Mouse (Mus musculus): ENCODE measurements around the gene Rpgrip1. TPM values are rescaled to one million over a fixed set of nuclear protein-coding genes. Genes with fewer than 3 reads are reported as not detected.
A peak's percentile ranks its signal among the peaks of the same experiment; 100 is the strongest.

Gene Rpgrip1
- polyA plus RNA-seq, 1 experiment from 2014 or later: 6.4 TPM

DNA sequence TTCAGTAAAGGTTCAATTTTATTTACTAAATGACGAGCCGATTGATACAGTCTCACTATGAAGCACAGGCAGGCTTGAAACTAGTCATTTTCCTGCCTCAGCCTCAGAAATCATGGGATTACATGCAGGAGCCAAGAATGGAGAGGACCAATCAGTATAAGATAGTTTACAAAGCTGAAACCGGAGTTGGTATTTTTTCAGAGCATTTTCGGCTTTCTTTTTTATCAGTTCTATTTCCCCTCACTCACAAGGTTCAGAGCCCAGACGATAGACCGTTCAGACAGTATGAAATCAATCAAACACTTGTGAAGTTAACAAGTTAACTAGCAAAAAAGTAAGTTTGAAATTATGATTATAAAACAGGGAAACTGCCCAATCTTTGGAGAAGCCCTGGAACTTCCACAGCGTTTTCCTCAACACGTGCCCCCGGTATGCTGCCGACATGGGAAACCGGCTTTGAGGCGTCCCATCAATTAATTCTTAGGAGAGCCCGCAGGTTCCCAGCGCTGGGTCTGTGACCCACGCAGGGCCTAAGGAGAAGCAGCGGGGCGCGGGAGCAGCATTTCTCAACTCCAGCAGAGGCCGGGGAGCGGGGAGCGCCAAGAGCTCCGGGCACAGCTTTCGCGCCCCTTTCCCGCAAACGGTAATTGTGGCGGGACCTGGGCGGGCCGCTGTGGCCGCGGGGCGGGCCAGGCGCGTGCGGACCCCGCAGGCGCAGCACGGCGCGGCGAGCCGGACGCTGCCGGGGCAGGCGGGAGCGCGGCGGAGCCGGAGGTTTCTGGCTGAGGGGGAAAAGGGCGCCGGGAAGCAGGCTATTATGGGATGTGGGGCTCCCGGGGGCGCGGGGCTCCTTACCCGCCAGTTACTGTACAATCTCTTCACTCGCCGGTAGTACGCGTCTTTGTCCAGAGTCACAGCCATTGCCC lies 86.0 kb downstream of the Rpgrip1 start:
- peak; percentile 15 for ATAC-seq
- CTCF ChIA-PET: interaction anchor here (0.6 to 1.8 kb wide), 12 partner anchors 10 to 75 kb away, joined by 3 to 8 read pairs (median 4); no protein-coding TSS in a partner anchor

DNA sequence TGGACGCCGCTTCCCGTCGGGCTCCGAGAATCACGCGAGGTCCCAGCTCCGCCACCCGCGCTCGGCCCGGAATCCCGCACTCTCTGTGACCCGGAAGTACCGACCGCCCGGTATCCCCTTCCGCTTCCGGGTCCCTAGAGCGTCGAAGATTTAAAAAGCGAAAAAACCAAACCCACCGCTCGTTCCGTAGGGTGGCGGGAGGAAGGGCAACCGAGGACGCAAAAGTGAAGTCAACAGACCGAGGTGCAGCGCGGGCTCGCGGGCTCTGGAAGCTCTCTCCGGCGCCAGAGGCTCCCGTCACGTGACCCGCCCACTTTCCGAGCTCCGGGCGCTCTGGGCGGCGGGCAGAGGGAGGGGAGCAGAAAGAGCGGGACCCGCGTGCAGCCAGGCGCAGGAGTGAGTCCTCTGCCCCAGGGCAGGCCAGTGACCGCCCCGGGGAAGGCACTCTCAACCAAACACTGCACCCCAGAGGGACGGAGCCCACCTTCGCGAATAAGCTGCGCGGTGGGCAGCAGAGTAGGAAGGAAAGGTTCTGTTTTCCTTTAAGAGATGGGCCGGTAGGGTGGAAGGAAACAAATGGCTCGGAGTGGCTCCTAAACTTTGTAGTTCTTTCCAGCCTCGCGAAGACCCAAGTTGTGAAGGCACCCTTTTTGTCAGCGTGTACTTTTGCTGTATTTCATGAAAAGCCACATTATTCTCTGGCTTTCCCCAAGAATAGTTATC lies 86.8 kb downstream of the Rpgrip1 start, which contains the start of gene Supt16:
Gene Supt16, minus strand, starts transcription at position 261 of the 723 bp plus-strand sequence.
- no peak for TF ChIP-seq CTCF (IDR thresholded peaks at IDR 0.05)
- in situ Hi-C loops (cut with MboI; ENCODE audit: low pct_unique_long_range_greater_than_20kb): no loop called here

More for the DNA sequence above, 86.0 kb downstream of the Rpgrip1 start:
- in situ Hi-C loops (cut with MboI; ENCODE audit: low pct_unique_long_range_greater_than_20kb): no loop called here
- no peak for DNase-seq (ENCODE audit: low read depth, low spot score)
- H3K27me3 ChIP-seq: no peaks in the 10 kb centered on the region
- no peak for TF ChIP-seq CTCF (IDR thresholded peaks at IDR 0.05)
- POLR2A ChIA-PET: interaction anchor here (0.6 to 1.3 kb wide), 4 partner anchors 9 to 61 kb away, joined by 3 to 7 read pairs (median 4); no protein-coding TSS in a partner anchor

DNA sequence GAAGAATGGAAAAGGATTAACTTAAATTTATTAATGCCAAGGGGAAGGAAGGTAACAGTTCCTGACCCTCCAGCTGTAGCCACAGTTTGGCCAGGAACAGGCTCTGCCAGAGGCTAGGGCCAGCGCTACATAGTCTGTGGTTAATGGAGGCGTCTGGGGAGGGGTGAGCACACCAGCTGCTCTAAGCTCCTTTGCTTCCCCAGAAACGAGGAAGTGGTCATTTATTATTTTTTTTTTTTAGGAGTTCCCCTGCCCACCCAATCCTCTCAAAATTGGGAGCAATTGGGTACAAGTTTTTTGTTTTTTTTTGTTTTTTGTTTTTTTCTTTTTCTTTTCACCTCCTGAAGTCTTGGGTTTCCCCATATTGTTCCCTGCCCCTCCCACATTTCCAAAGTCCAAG lies 87.6 kb downstream of the Rpgrip1 start:
- POLR2A ChIA-PET: interaction anchor here (0.6 kb wide), 1 partner anchor 107 kb away, joined by 6 read pairs; no protein-coding TSS in a partner anchor
- no peak for ATAC-seq
- CTCF ChIA-PET: no interaction called here
- no peaks in the 10 kb centered on the region for H3K27me3 ChIP-seq
- in situ Hi-C loops (cut with MboI; ENCODE audit: low pct_unique_long_range_greater_than_20kb): no loop called here
- DNase-seq (ENCODE audit: low read depth, low spot score): no peak
- TF ChIP-seq CTCF (IDR thresholded peaks at IDR 0.05): no peak

More for the DNA sequence above, 86.8 kb downstream of the Rpgrip1 start, which contains the start of gene Supt16:
- H3K27me3 ChIP-seq: no peaks in the 10 kb centered on the region
- ATAC-seq (peak; percentile 91), DNase-seq (ENCODE audit: low read depth, low spot score) (peak; percentile 46)
- ChIA-PET CTCF (interaction anchor here (0.6 kb wide), 1 partner anchor 47 kb away, joined by 3 read pairs; no protein-coding TSS in a partner anchor), POLR2A (interaction anchor here (1.3 kb wide), 1 partner anchor 10 kb away, joined by 7 read pairs; no protein-coding TSS in a partner anchor)

DNA sequence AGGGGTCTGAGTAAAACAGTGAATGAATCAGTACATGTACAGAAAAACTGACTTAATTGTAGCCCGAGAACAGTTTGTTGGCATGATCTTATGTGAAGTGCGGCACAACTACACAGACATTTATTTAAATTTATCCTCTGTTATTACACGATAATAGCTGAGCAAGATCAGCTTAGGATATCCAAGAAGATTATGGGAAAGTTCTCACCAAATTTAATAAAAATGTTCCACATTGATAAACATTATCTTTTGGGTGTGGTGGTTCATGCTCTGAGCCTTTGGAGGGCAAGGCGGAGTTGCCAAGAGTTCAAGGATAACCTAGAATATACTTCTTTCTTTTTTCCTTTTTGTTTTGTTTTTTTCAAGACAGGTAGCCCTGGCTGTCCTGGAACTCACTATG lies 88.9 kb downstream of the Rpgrip1 start:
- H3K27me3 ChIP-seq: no peaks in the 10 kb centered on the region
- DNase-seq (ENCODE audit: low read depth, low spot score) (no peak), ATAC-seq (no peak)
- TF ChIP-seq CTCF (IDR thresholded peaks at IDR 0.05): no peak
- ChIA-PET CTCF (interaction anchor here (0.6 to 1.3 kb wide), 3 partner anchors 8 to 144 kb away, joined by 3 to 4 read pairs (median 3); no protein-coding TSS in a partner anchor), POLR2A (interaction anchor here (0.7 to 1.2 kb wide), 2 partner anchors 38 to 58 kb away, joined by 4 to 5 read pairs; no protein-coding TSS in a partner anchor)
- in situ Hi-C loops (cut with MboI; ENCODE audit: low pct_unique_long_range_greater_than_20kb): no loop called here

Other genes starting within 250 kb of the Rpgrip1 start
- gene Mettl17, start 225.9 kb upstream of the Rpgrip1 start, polyA plus RNA-seq (2021): 27.5 TPM
- 0.15 TPM for gene Slc39a2, start 217.8 kb upstream of the Rpgrip1 start, polyA plus RNA-seq (2021)
- gene Ndrg2, start 196.5 kb upstream of the Rpgrip1 start, polyA plus RNA-seq (2021): 1.1 TPM
- not detected for gene Tppp2, start 192.3 kb upstream of the Rpgrip1 start, polyA plus RNA-seq (2021)
- gene Rnase13, start 187.9 kb upstream of the Rpgrip1 start, polyA plus RNA-seq (2021): not detected
- gene Arhgef40, start 126.0 kb upstream of the Rpgrip1 start, polyA plus RNA-seq (2021): 80.2 TPM
- gene Tmem253, start 95.0 kb upstream of the Rpgrip1 start, polyA plus RNA-seq (2021): 3.4 TPM
- gene Zfp219, start 90.0 kb upstream of the Rpgrip1 start, polyA plus RNA-seq (2021): 74.8 TPM
- not detected for gene Olfr221, start 68.2 kb upstream of the Rpgrip1 start, polyA plus RNA-seq (2021)
- 359 TPM for gene Hnrnpc, start 6.7 kb upstream of the Rpgrip1 start, polyA plus RNA-seq (2021)
- 65.7 TPM for gene Supt16, start 86.7 kb downstream of the Rpgrip1 start, polyA plus RNA-seq (2021)
- 64.4 TPM for gene Chd8, start 147.1 kb downstream of the Rpgrip1 start, polyA plus RNA-seq (2021)
- gene Tox4, start 168.4 kb downstream of the Rpgrip1 start, polyA plus RNA-seq (2021): 38.8 TPM
- 20.5 TPM for gene Rab2b, start 168.8 kb downstream of the Rpgrip1 start, polyA plus RNA-seq (2021)
- 28.7 TPM for gene Mettl3, start 194.4 kb downstream of the Rpgrip1 start, polyA plus RNA-seq (2021)
- gene Sall2, start 218.1 kb downstream of the Rpgrip1 start, polyA plus RNA-seq (2021): 16.8 TPM
- gene Olfr1513, start 245.7 kb downstream of the Rpgrip1 start, polyA plus RNA-seq (2021): not detected